Mouse (Mus musculus) thymus, adult 2 months (tissue): ENCODE measurements around the gene Il17re. TPM values are rescaled to one million over a fixed set of nuclear protein-coding genes. Genes with fewer than 3 reads are reported as not detected.
A peak's percentile ranks its signal among the peaks of the same experiment; 100 is the strongest.

Source experiments
- DNase-seq: peaks from one replicate; pipeline ENCODE4 v3.0.0; 2021
- H3K27ac ChIP-seq: fragments of 200-500 bp; 2 replicates; pipeline ENCODE4 v1.5.1; 2012; ENCODE audit warnings: low read length, control low read depth; ENCODE audit not compliant: control insufficient read depth, insufficient read depth
- H3K27me3 ChIP-seq: fragments of 200-500 bp; 2 replicates; pipeline ENCODE4 v1.6.1; 2012; ENCODE audit warnings: mild to moderate bottlenecking, low read length, moderate library complexity, mixed read lengths; ENCODE audit not compliant: control insufficient read depth, insufficient read depth
- H3K36me3 ChIP-seq: fragments of 200-500 bp; 2 replicates; pipeline ENCODE4 v1.6.1; 2012; ENCODE audit warnings: mild to moderate bottlenecking, low read length, moderate library complexity; ENCODE audit not compliant: control insufficient read depth, insufficient read depth
- H3K4me1 ChIP-seq: fragments of 200-500 bp; replicated peaks from 2 replicates; pipeline ENCODE4 v1.6.1; 2012; ENCODE audit warnings: low read length; ENCODE audit not compliant: control insufficient read depth, insufficient read depth
- H3K4me3 ChIP-seq: fragments of 200-500 bp; 2 replicates; pipeline ENCODE4 v1.5.1; 2012; ENCODE audit warnings: mild to moderate bottlenecking, low read length, control low read depth, moderate library complexity; ENCODE audit not compliant: control insufficient read depth, insufficient read depth
- CTCF ChIP-seq: fragments of 200-500 bp; IDR thresholded peaks from 2 replicates; pipeline ENCODE4 v1.5.1; 2012; ENCODE audit warnings: mild to moderate bottlenecking, control low read depth, low read length, moderate library complexity, borderline replicate concordance; ENCODE audit not compliant: control insufficient read depth, poor library complexity, insufficient read depth; ENCODE audit errors: extremely low read depth
- POLR2A ChIP-seq: fragments of 200-500 bp; IDR thresholded peaks from 2 replicates; pipeline ENCODE4 v1.6.1; 2012; ENCODE audit warnings: mild to moderate bottlenecking, low read length, control low read depth, moderate library complexity; ENCODE audit not compliant: control insufficient read depth, poor library complexity, insufficient read depth; ENCODE audit errors: extremely low read depth
- WGBS: fragments of 180-500 bp; shearing (Covaris S2); methylation state at CpG from one replicate; pipeline ENCODE4 v1.1.7; 2018; 5-methylcytosine and 5-hydroxymethylcytosine counted together
- polyA plus RNA-seq: library from polyadenylated mRNA; depleted of rRNA; stranded (reverse); fragments of >200 nt; gene quantifications from 2 replicates; pipeline ENCODE4 v1.2.3, GENCODE M21; 2012

The Il17re gene
- polyA plus RNA-seq, 1 experiment = 22.8 TPM

DNA sequence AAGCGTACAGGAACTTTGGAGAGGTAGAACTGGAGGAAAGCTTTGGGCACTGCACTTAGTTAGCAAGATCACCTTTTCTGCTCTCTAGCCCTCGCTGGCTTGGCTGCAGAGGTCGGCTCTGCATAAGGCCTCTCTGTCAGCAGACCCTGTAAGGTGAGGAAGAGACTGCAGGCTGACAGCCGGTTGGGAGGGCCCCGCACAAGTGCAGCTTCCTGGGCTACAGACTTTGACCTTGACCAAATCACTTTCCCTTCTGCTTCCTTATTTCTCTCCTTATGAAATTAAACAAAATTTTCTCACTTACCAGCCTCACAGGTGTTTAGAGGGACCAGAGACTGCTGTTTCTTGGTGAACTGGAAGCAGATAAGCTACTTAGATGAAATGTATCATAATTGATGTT, 3.3 kb upstream of the Il17re start:
- H3K27ac ChIP-seq = peak overlapping the region; percentile 62; the same call in 1 of the 2 replicates

DNA sequence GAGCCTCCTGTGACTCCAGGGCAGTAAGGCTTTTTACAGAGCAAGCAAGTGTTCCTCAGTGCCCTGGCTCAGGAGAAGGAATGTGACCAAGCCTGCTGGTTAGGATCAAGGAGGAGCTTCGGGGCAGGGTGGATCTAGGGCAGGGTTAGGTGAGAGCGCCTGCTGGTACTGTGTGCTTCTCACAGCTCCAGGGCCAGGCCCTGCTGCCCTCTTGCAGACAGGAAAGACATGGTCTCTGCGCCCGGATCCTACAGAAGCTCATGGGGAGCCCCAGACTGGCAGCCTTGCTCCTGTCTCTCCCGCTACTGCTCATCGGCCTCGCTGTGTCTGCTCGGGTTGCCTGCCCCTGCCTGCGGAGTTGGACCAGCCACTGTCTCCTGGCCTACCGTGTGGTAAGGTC, 351 bp downstream of the Il17re start:
- Histone ChIP-seq H3K27ac (peak overlapping the region; percentile 82), H3K4me1 (peaks cover 29% of the 10 kb centered on the region)
- peak; percentile 25 for DNase-seq

More for the DNA sequence above, 3.3 kb upstream of the Il17re start:
- WGBS = 27% methylated on average over 5 of the region's 5 CpGs
- Histone ChIP-seq H3K27me3 (no peaks in the 10 kb centered on the region), H3K4me3 (no peak overlapping the region), H3K36me3 (no peaks in the 10 kb centered on the region), H3K4me1 (peaks cover 29% of the 10 kb centered on the region)
- DNase-seq = peak; percentile 28
- TF ChIP-seq CTCF (no peak), POLR2A (no peak)

DNA sequence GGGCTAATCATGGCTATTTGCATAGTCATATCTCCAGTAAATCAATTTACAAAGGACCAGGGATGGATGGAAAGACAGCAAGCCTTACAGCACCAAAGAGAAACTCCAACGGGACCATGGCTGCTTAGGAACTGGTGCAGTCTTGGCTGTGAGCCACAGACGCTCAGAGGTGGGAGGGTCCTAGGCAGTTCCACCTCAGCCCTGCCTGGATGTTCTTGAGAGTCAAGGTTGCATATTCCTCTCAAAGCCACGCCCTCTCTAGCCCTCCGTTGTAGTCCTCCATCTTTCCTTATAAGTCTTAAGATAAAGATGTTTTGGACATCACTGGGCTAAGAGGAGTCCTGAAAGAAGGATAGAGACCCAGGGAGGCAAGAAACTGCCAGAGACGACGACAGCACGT, 5.8 kb downstream of the Il17re start:
- peaks cover 4% of the 10 kb centered on the region for H3K4me1 ChIP-seq
- no peak overlapping the region for H3K4me3 ChIP-seq
- H3K27me3 ChIP-seq = no peaks in the 10 kb centered on the region
- TF ChIP-seq CTCF = no peak
- TF ChIP-seq POLR2A = no peak
- DNase-seq = no peak
- H3K36me3 ChIP-seq = no peaks in the 10 kb centered on the region
- H3K27ac ChIP-seq = no peak overlapping the region
- WGBS = 91% methylated on average over 7 of the region's 7 CpGs

More for the DNA sequence above, 351 bp downstream of the Il17re start:
- Histone ChIP-seq H3K4me3 (peak overlapping the region; percentile 21), H3K27me3 (no peaks in the 10 kb centered on the region), H3K36me3 (no peaks in the 10 kb centered on the region)
- no peak for TF ChIP-seq CTCF
- no peak for TF ChIP-seq POLR2A
- WGBS = 50% methylated on average over 10 of the region's 10 CpGs

DNA sequence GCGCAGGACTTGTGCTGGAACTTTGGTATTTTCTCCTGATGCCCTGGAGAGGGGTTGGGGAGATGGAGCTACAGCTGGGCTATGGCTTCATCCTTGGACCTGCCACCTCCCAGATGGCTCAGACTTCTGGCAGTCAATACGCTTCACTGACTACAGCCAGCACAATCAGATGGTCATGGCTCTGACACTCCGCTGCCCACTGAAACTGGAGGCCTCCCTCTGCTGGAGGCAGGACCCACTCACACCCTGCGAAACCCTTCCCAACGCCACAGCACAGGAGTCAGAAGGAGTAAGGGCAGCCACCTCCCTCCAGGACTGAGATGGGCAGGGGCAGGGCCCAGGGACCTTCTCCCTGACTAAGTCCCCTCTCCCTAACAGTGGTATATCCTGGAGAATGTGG, 7.3 kb downstream of the Il17re start:
- WGBS = 96% methylated on average over 5 of the region's 5 CpGs
- H3K27ac ChIP-seq = no peak overlapping the region

DNA sequence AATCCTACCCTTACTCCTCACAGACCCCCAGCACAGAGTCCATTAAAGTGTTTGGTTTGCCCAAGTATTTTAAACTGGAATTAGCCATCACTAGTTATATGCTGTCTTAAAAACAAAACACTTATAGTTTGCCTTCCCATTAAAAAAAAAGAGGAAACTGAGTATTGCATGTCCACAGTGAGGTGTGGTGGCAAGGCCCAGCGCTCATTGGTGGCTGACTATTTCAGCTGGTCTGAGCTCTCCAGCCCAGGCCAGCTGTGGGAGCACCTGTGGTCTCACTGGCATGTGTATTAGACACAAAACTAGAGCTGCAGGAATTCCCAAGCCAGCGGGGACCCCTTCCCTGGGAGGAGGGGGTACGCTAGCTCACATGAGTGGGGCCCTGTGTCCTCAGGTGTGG, 10.2 kb downstream of the Il17re start:
- DNase-seq = no peak
- TF ChIP-seq POLR2A (no peak), CTCF (no peak)
- WGBS = 67% methylated on average over 3 of the region's 3 CpGs
- Histone ChIP-seq H3K36me3 (no peaks in the 10 kb centered on the region), H3K27ac (no peak overlapping the region), H3K4me3 (no peak overlapping the region), H3K27me3 (no peaks in the 10 kb centered on the region), H3K4me1 (peaks cover 11% of the 10 kb centered on the region)

More for the DNA sequence above, 7.3 kb downstream of the Il17re start:
- Histone ChIP-seq H3K4me1 (peaks cover 11% of the 10 kb centered on the region), H3K27me3 (no peaks in the 10 kb centered on the region), H3K36me3 (no peaks in the 10 kb centered on the region), H3K4me3 (no peak overlapping the region)
- no peak for TF ChIP-seq CTCF
- no peak for TF ChIP-seq POLR2A
- no peak for DNase-seq

DNA sequence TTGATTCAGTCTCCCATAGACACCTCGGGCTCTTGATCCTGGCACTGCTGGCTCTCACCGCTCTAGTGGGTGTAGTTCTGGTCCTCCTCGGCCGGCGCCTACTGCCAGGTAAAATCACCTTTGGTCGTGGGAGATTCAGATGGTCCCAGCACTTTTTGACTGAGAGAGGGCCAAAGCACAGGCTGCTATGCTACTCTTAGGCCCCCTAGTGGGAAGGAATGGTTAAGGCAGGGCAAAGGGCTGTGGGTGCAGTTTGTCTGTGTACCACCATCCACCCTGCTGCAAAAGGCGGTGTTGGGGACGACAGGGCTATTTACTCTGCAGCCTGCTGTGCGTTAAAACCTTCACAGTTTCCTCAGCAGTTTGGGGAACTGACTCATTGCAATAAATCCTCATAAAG, 10.7 kb downstream of the Il17re start:
- WGBS = 13% methylated on average over 9 of the region's 9 CpGs
- peak; percentile 85 for DNase-seq
- Histone ChIP-seq H3K27me3 (no peaks in the 10 kb centered on the region), H3K4me1 (peaks cover 11% of the 10 kb centered on the region), H3K4me3 (peak overlapping the region; percentile 29), H3K36me3 (no peaks in the 10 kb centered on the region), H3K27ac (no peak overlapping the region)
- no peak for TF ChIP-seq CTCF
- TF ChIP-seq POLR2A = no peak

DNA sequence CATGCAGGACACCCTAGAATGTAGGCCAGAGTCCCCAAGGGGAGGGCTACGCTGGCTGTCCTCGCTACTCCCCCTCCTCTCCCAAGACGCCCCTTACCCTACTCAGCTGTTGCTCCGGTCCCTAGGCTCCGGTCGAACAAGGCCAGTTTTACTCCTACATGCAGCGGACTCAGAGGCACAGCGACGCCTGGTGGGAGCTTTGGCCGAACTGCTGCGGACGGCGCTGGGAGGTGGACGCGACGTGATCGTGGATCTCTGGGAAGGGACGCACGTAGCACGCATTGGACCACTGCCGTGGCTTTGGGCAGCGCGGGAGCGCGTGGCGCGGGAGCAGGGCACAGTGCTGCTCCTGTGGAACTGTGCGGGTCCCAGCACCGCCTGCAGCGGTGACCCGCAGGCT, 11.1 kb downstream of the Il17re start:
- 19% methylated on average over 31 of the region's 31 CpGs for WGBS
- Histone ChIP-seq H3K4me3 (peak overlapping the region; percentile 29), H3K27me3 (no peaks in the 10 kb centered on the region), H3K4me1 (peaks cover 11% of the 10 kb centered on the region), H3K36me3 (no peaks in the 10 kb centered on the region), H3K27ac (no peak overlapping the region)
- TF ChIP-seq POLR2A (no peak), CTCF (peak; percentile 64; the same call in 1 of the 2 replicates)
- DNase-seq = peak; percentile 69
